30 mouse cellular contexts compared by ENCODE assay signal in the genomic region with DNA sequence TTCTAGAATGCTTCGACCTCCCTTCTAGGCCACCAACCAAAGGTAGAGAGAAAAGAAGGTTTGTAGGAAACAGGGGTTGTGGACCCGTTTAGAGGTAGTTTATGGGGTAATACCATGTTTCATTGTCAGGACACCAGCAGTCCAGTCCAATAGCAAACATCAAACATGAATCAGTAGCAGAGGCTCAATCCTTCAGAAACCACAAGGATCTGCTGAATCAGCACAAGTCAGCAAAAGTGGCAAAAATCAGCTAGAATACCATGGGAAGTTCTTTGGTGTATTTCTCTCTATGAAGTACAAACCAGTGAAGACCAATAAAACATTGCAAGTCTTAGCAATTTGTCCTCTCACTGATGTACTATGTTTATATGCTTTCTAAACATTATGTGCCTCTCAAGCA.
"Had no signal": no experiment of that assay in that cellular context is flagged by ENCODE, and none has a peak within 500 bp of the region (broad histone marks: within the 10 kb centered on the region; RNA-seq: fewer than 3 reads in every experiment).

No protein-coding gene starts in this region.

- H3K4me3 ChIP-seq: heart, embryonic 12.5 days; heart, embryonic 13.5 days; heart, embryonic 15.5 days; hindbrain, embryonic 10.5 days; hindbrain, embryonic 12.5 days; hindbrain, embryonic 13.5 days; hindbrain, embryonic 15.5 days; intestine, embryonic 15.5 days; kidney, embryonic 15.5 days; layer of hippocampus, adult 2 months; left cerebral cortex, adult 2 months had no signal

- H3K4me2 ChIP-seq: heart, embryonic 12.5 days; heart, embryonic 13.5 days; heart, embryonic 15.5 days; hindbrain, embryonic 12.5 days; hindbrain, embryonic 13.5 days; hindbrain, embryonic 14.5 days; hindbrain, embryonic 15.5 days; intestine, embryonic 15.5 days; kidney, embryonic 15.5 days had no signal

- H3K27ac ChIP-seq: heart, embryonic 13.5 days; heart, embryonic 15.5 days; hindbrain, embryonic 10.5 days; hindbrain, embryonic 12.5 days; hindbrain, embryonic 13.5 days; hindbrain, embryonic 14.5 days; hindbrain, embryonic 15.5 days; hindbrain, postnatal 0 days; intestine, embryonic 15.5 days; kidney, embryonic 15.5 days; kidney, postnatal 0 days; layer of hippocampus, adult 2 months; left cerebral cortex, adult 2 months had no signal

- H3K27me3 ChIP-seq: heart, embryonic 12.5 days; heart, embryonic 13.5 days; heart, embryonic 15.5 days; hindbrain, embryonic 12.5 days; hindbrain, embryonic 13.5 days; hindbrain, embryonic 15.5 days; intestine, embryonic 15.5 days; kidney, embryonic 15.5 days had no signal

- H3K36me3 ChIP-seq: heart, embryonic 12.5 days; heart, embryonic 13.5 days; heart, embryonic 15.5 days; hindbrain, embryonic 10.5 days; hindbrain, embryonic 12.5 days; hindbrain, embryonic 13.5 days; hindbrain, embryonic 15.5 days; intestine, embryonic 15.5 days; kidney, embryonic 15.5 days had no signal

- DNase-seq: heart, postnatal 10 days; heart, postnatal 14 days; heart, postnatal 36 days; heart, postnatal 4 days; kidney, adult 11 months; kidney, adult 18-20 months; kidney, adult 2 months; kidney, adult 8-10 months; kidney, adult 9 months; kidney, postnatal 10 days; kidney, postnatal 14 days; kidney, postnatal 25 days; kidney, postnatal 36 days; kidney, postnatal 4 days; layer of hippocampus, adult 9-11 months; layer of hippocampus, postnatal 36 days had no signal

- H3K4me1 ChIP-seq: heart, embryonic 12.5 days; heart, embryonic 13.5 days; heart, embryonic 15.5 days; hindbrain, embryonic 10.5 days; hindbrain, embryonic 12.5 days; hindbrain, embryonic 13.5 days; hindbrain, embryonic 15.5 days; intestine, embryonic 15.5 days; kidney, embryonic 15.5 days had no signal

- H3K9ac ChIP-seq: heart, embryonic 12.5 days; heart, embryonic 13.5 days; heart, embryonic 15.5 days; hindbrain, embryonic 12.5 days; hindbrain, embryonic 13.5 days; hindbrain, embryonic 14.5 days; hindbrain, embryonic 15.5 days; intestine, embryonic 15.5 days; kidney, embryonic 15.5 days had no signal

- H3K9me3 ChIP-seq: heart, embryonic 12.5 days; heart, embryonic 13.5 days; heart, embryonic 15.5 days; hindbrain, embryonic 10.5 days; hindbrain, embryonic 12.5 days; hindbrain, embryonic 13.5 days; hindbrain, embryonic 15.5 days; intestine, embryonic 15.5 days; kidney, embryonic 15.5 days had no signal
